Mouse (Mus musculus): ENCODE measurements around the gene Trpc7.

DNA sequence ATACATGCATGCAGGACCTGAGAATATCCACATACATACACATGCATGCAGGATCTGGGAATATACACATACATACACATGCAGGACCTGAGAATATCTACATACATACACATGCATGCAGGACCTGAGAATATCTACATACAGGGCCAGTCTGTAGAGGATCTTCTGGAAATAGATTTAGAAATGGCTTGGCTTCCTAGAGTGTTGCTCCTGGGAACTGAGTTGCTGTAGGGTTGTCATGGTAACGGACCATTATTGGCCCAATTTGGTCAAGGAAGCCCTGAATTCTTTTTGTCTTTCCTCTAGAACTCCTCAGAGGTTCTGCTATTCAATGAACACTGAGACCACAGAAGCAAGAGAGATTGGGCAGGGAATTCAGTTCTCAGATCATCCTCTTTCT, 113.2 kb downstream of the Trpc7 start:
- TF ChIP-seq POLR2A (IDR thresholded peaks at IDR 0.05; ENCODE audit: insufficient read depth, low read length) (no peak), CTCF (IDR thresholded peaks at IDR 0.05; ENCODE audit: low read depth, low read length) (no peak)
